Mouse (Mus musculus) brown adipose tissue, adult 24 weeks (tissue): Measurements from ENCODE around the gene Stk38. TPM values are rescaled to one million over a fixed set of nuclear protein-coding genes. Genes with fewer than 3 reads are reported as not detected.

Source experiments
- H3K27ac ChIP-seq: fragments of 200-500 bp; replicated peaks from 2 replicates; pipeline ENCODE4 v1.5.1; 2012; ENCODE audit warnings: low read depth, mild to moderate bottlenecking, low read length
- H3K4me1 ChIP-seq: fragments of 200-500 bp; 2 replicates; pipeline ENCODE4 v1.6.1; 2012; ENCODE audit warnings: low read length, mixed read lengths; ENCODE audit not compliant: control insufficient read depth, insufficient read depth, insufficient read length
- H3K4me3 ChIP-seq: fragments of 200-500 bp; 2 replicates; pipeline ENCODE4 v1.5.1; 2012; ENCODE audit warnings: low read depth, mild to moderate bottlenecking, low read length, moderate library complexity; ENCODE audit not compliant: insufficient read depth
- polyA plus RNA-seq: library from polyadenylated mRNA; stranded (reverse); fragments of >200 nt; gene quantifications from 2 replicates; pipeline ENCODE4 v1.2.4, GENCODE M21; 2012; ENCODE audit not compliant: missing spikeins, insufficient read depth, insufficient read length

Gene Stk38
- polyA plus RNA-seq, 1 experiment: 49.3 TPM

DNA sequence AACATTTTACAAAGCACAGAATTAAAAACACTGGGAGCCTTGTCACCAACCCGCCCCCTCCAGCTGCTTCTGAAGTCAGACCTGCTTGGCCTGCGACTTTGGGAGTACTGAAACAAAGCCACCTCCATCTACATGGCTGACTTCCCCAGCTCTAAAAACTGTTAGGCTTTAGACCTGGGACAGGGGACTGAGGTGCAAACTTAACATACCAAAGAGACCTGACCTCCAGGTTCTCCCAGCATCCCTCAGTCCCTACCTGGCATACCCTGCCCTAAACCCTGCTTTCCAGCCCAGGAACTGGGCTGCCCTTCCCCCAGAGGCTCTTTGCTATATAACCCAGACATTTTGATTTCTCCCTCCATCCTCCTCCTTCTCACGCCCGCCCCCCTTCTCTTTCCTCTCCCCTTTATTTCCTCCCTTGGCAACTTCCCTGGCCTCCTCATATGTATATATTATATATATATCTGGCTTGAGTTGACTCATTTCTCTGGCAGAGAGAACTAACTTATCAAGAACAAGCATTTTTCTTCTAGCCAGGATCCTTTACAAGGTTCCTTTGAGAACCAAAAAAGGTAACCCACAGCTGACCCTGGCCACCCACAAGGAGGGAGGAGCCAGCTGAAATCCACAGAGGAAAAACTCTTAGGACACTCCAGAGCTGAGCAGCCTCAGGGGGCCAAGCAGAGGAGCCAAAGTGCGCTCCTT, 19.0 kb upstream of the Stk38 start:
- Histone ChIP-seq H3K4me1 (no peaks in the 10 kb centered on the region), H3K27ac (no peak overlapping the region), H3K4me3 (no peak overlapping the region)

GRCm38 (mm10) chr17:29024896-29025565, 17.2 kb upstream of the Stk38 start:
- Histone ChIP-seq H3K4me1 (no peaks in the 10 kb centered on the region), H3K27ac (no peak overlapping the region), H3K4me3 (no peak overlapping the region)

DNA sequence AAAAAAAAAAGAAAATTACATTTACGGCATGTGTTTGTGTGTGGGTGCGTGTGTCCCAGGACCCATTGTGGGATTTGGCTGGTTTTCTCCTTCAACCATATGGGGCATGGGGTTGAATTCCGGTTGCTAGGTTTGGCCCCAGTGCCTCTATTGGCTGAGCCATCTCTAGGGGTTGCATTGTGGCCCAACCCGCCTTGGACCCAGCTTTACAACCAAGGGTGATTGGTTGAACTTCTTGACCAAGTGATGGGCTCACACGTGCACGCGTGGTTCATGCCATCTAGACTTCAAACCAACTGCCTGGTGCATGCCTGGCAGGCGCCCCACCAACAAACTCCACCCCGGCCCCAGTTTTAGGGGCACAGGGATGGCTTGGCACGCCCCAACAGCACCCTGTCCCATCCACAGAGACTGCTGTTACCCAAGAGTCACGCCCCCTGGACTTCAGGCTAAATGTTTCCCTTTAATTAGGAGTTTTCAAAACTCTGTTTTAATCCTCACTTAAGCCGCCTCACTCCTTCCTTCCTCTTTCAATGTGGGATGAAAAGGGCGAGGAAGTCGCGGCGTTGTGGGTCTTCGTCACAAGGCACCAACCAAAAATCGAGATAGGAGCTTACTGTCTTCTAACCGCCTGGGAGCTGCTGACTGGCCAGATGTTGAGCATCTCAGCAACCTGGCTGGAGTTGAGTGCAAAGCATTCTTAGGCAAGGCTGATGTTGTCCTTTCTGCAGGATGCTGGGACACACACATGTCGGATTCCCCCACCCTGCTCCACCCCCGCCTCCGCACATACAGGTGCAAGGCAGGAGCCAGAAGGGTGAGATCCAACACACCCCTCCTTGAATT, 16.5 kb upstream of the Stk38 start:
- H3K4me1 ChIP-seq: no peaks in the 10 kb centered on the region
- H3K27ac ChIP-seq: no peak overlapping the region
- no peak overlapping the region for H3K4me3 ChIP-seq

GRCm38 (mm10) chr17:29023346-29023745, 15.6 kb upstream of the Stk38 start:
- no peak overlapping the region for H3K4me3 ChIP-seq
- H3K27ac ChIP-seq: no peak overlapping the region
- no peaks in the 10 kb centered on the region for H3K4me1 ChIP-seq

DNA sequence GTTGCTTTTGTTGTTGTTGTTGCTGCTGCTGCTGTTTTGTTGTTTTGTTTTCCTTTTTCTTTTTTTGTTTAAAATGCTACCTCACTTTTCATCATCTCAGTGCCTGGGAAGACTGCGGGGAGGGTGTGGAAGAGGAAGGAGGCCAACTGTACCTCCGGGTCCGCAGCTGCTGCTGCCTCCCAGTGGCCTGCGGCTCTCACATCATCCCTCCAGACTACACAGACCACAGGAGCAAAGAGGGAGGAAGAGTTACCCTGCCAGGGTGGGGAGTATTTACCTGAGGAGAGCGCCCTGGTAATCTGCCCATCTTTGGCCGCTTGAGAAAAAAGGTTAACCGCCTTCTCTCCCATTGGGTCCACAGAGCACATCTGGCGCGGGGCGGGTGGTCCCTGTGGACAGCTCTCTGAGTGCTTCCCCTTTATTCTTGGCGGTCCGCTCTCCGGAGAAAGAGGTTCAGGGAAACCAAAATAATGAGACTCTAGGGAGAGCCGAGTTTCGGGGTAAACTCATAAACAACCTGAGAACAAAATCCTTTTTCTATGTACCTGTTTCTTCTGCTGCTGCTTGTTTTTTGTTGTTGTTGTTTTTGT, 14.5 kb upstream of the Stk38 start:
- Histone ChIP-seq H3K4me3 (no peak overlapping the region), H3K27ac (no peak overlapping the region), H3K4me1 (no peaks in the 10 kb centered on the region)

DNA sequence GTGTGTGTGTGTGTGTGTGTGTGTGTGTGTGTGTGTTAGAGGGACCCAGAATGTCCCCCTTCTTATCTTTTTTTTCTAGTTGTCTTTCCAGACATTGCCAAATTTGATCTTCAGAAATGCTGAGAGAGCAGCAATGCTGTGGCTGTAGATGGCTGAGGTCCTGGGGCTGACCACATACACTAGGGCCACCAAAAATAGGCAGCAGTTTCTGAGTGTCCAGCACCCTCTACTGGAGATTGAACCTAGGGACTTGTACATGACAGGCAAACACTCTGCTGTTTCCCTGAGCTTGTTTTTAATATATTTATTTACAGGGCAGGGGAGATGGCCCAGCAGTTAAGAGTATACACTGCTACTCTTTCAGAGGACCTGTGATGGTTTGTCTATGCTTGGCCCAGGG, 12.6 kb upstream of the Stk38 start:
- Histone ChIP-seq H3K4me3 (no peak overlapping the region), H3K4me1 (no peaks in the 10 kb centered on the region), H3K27ac (no peak overlapping the region)

DNA sequence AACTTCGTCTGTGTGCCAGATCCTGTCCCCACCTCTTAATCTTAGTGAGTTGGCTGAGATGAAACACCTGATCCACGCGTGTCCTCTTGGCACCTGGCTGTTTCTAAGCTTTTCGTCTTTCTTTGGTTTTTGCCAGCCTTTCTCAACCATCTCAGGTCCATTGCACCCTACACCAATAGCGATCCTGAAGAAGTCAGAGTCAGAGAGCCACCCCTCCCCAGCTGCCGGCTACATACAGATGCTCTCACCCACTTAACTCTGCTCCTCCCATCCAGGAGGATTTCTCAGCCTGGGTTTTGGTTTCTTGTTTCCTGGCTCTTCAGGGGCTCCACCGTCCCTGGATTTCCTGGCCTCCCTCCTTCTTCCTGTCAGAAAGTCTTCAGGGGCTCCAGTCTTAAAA, 11.6 kb upstream of the Stk38 start:
- H3K27ac ChIP-seq: no peak overlapping the region
- no peaks in the 10 kb centered on the region for H3K4me1 ChIP-seq
- H3K4me3 ChIP-seq: no peak overlapping the region

DNA sequence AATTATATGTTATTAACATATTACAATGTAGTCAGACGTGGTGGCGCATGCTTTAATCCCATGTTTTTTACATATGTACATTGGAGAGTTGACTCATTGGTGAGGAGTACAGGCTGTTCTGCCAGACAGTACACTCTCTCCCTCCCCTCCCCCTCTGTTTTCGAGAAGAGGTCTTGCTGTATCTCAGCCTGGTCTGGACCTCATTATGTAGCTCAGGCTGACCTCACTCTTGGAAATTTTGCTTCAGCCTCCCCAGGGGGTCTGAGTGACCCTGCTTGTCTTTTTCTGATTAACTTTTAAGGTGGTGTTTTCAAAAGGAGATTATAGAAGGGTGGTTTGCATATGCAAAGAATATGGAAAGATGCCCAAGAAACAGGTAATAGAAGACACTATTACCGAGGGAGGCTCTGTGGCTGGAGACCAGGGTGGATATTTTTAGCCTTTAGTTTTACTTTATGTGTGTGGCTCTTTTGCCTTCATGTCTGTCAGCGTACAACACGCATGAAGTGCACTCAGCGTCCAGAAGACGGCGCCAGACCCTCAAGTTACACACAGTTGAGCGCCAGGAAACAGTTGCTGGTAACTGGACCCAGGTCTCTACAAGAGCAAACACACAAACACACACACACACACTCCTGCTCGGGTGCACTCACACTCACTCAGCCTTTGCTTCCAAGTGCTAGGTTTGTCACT, 10.6 kb upstream of the Stk38 start:
- H3K27ac ChIP-seq: 0 out of 2 replicates have a peak overlapping the region, but pooled peaks have one; percentile 23
- no peaks in the 10 kb centered on the region for H3K4me1 ChIP-seq
- H3K4me3 ChIP-seq: no peak overlapping the region

DNA sequence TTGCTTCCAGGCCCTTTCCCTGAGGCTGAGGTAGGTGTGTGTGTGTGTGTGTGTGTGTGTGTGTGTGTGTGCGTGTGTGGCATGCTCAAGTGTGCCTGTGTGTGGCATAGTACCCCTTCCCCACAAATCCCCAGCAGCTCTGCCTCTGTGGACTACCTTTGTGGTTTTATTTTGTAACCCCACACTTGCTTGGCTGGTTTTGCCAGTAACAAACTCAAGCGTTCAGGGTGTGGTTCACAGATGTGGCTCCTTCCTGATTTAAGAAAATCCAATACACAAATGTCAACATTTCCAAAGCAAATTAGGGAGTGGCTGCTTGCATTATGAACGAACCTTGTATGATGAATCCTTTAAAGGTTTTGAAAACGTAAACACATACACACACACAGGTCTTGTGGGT, 8.9 kb upstream of the Stk38 start:
- no peak overlapping the region for H3K27ac ChIP-seq
- no peak overlapping the region for H3K4me3 ChIP-seq
- no peaks in the 10 kb centered on the region for H3K4me1 ChIP-seq

GRCm38 (mm10) chr17:29015638-29016037, 7.8 kb upstream of the Stk38 start:
- Histone ChIP-seq H3K4me1 (no peaks in the 10 kb centered on the region), H3K4me3 (no peak overlapping the region)

DNA sequence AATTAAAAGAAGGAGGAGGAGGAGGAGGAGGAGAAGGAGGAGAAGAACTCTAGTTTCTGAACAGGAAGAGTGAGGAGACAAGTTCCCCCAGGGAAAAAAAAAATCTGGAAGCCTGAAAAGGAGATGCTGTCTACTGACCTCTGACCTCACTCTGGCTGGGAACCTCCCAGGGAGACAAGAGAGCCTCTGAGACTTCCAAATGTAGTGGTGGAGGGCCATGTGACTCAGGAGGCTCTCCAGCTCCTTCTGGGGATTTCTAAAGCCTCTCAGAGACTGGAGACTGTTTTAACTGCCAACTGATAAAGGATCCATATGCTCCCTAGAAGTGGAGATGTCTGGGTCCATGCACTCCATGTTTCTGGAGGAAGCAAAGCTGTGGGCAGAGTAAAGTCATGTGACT, 6.4 kb upstream of the Stk38 start:
- H3K4me3 ChIP-seq: no peak overlapping the region
- no peaks in the 10 kb centered on the region for H3K4me1 ChIP-seq
- peak overlapping the region; percentile 36; the same call in 1 of the 2 replicates for H3K27ac ChIP-seq

More at GRCm38 (mm10) chr17:29015638-29016037, 7.8 kb upstream of the Stk38 start:
- H3K27ac ChIP-seq: no peak overlapping the region

- H3K4me1 ChIP-seq: peaks cover 16% of the 10 kb centered on the region
- no peak overlapping the region for H3K27ac ChIP-seq
Observed at GRCm38 (mm10) chr17:29009181-29009580, 1.4 kb upstream of the Stk38 start.

GRCm38 (mm10) chr17:29008326-29008650, 493 bp upstream of the Stk38 start:
- peak overlapping the region; percentile 77 for H3K4me3 ChIP-seq
- peak overlapping the region; percentile 92 for H3K27ac ChIP-seq
- H3K4me1 ChIP-seq: peaks cover 19% of the 10 kb centered on the region

More at GRCm38 (mm10) chr17:29009181-29009580, 1.4 kb upstream of the Stk38 start:
- no peak overlapping the region for H3K4me3 ChIP-seq

GRCm38 (mm10) chr17:29007243-29007640, 553 bp downstream of the Stk38 start:
- peak overlapping the region; percentile 77 for H3K4me3 ChIP-seq
- H3K4me1 ChIP-seq: peaks cover 19% of the 10 kb centered on the region
- peak overlapping the region; percentile 92 for H3K27ac ChIP-seq
